Mouse (Mus musculus): ENCODE measurements at regions not wholly inside any gene's neighbourhood (a gene's known extent, or its start where the extent isn't known, plus 50 kb on each side); places are given as distances from the start of the nearest gene placed in this dataset.
A peak's percentile ranks its signal among the peaks of the same experiment; 100 is the strongest.

DNA sequence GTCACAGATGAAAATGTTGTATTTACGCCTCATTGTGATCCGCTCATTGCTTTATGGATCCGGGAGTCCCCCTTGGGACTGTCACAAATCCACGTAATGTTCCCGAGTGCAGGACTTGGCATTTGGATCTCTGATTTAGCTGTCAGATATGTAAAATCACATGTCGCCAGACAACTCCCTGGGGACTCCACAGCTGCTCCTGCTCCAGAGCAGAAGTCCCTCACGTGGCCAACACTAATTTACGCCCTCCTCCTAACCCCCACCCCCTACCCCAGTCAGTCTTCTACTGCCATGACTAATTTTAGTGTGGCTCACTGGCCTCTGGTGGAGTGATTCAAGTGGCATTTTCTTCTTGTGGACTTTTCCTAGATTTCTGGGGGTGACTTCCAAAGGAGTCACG is 348.9 kb downstream of the Cd83 start:
- no peak for DNase-seq (ENCODE audit: inconsistent ontology term)

DNA sequence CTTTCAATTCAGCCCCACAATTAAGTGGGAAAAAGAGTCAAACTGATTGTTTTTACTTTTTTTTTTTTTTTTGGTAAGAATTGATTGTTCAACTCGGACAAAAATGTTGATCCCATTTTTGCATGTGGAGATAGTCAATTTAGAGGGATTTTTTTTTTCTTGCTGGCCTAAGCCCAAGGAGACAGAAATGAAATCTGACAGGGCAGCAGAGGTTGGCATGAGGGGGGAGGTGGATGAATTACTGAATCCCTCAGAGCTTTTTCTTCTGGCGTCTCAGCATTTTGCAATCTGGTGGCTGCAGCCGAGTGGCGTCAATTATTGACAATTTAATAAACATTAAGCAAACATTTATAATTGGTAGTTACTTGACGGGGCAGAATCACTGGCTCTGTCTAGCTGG is 356.6 kb downstream of the Cd83 start:
- DNase-seq (ENCODE audit: inconsistent ontology term) = no peak

DNA sequence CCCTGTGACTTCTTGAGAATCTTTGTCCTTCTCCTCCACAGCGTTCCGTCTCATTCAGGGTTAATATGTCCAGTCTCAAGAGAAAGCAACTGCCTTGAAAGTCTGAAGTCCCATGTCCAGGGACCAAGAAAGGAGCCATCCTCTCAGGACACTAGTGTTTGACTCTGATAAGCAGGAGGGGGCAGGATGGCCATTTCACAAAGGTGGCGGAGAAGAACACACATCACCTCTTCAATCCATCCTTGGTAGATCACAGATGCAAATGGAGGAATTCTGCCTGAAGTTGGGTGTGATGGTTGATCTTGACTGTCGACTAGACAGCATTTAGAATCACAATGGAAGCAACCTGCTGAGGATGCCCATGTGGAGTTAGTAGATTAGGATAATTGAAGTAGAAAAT is 360.9 kb downstream of the Cd83 start:
- DNase-seq (ENCODE audit: inconsistent ontology term) = no peak

DNA sequence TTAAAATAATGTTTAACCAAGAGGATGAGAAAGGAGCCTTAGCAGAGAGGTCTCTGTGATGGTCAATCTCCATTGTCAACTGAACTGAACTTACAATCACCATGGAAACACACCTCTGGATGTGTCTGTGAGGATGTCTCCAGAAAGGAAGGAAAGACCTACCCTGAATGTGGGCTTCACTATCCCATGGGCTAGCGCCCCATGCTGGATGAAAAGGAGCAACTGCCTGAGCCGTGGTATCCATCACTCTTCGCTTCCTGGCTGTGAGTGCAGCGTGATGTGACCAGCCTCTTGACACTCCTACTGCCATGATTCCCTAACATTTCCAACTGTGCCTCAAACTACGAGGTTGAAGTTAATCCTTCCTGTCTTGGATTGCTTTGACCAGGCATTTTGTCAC is 363.3 kb downstream of the Cd83 start:
- DNase-seq (ENCODE audit: inconsistent ontology term) = no peak

DNA sequence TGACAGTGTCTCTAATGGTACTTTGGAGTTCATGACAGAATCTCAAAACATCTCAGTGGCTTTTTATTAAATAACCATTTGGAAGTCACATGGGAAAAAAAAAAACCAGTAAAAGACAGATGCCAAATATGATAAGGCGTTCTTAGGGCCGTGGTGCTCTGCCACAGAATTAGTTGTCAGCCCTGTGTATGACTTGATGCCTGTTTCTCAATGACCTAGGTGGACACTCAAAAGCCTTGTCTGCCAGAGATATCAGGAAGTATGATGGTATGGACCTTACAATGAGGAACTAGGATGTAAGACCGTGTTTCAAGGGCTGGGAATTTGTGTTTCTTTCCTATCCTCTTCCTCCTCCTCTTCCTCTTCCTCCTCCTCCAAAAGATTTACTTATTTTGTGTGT is 364.9 kb downstream of the Cd83 start:
- no peak for DNase-seq (ENCODE audit: inconsistent ontology term)

DNA sequence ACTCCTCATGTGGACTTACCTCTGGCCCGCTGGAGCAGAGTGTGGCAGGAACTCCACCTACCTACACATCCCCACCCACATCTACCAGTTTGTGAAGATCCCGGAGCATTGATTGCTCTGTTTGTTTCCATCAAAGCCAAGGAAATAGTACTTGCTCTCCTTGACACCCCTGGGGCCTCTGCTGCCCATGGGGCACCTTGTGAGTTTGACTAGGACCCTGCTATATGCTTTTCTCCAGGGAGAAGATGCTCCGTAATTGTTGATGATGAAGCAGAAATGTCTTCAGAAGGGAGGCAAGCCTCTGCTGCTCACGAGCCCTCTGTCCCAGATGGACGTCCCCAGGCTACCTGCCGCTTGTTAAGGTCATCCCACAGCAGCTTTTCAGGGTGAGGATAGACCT is 367.0 kb downstream of the Cd83 start:
- DNase-seq (ENCODE audit: inconsistent ontology term) = no peak

DNA sequence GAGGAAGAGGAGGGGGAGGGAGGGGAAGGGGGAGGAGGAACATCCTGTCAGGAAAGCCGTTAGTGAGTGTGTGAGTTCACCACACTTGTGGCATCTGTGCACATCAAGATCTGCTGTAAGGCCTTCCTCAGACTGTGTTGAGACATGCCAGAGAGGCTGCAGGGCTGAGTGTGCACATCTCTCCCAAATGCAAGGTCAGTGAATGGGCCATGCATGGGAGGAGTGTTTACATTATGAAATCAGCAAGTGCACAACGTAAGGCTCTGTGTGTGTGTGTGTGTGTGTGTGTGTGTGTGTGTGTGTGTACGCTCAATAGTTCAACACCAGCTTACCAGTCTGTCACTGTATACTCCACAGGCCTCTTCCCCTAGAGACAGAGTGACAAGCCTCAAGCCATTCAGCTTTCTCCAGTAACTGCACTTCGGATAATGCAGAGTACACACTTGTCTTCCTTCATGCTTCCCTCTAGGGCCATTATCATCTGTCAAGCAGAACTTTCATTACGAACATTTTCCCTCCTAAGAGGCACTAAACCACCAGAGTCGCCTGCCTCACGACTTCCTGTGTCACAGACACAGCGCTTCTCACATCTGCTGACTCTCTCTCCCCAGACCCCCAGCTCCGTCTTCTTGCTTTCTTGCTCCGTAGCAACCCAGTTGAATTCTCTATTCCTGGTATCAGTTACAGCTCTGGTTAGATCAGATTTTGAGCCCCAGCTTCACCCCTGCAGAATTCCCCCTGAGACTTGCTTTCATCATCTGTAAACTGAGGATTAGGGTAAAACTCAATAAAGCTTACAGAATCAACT is 368.4 kb downstream of the Cd83 start:
- no peak for DNase-seq (ENCODE audit: inconsistent ontology term)

DNA sequence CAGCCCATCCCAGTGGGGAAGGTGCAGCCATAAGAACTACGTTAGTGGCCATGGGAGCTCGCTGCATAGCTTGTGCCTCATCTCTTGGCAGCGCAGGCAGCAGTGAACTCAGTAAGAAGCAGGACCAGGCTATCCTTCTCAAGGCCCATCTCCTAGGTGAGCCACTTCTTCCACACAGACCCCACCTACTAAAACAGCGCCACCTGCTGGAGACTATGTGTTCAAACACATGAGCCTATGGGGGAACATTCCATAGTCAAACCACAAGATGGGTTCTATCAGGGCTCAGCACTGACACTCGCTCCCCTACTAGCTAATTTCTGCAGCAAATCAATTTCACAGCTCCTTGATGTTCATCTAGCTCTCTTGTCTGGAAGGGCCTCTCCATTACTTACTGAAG is 369.2 kb downstream of the Cd83 start:
- DNase-seq (ENCODE audit: inconsistent ontology term) = no peak

DNA sequence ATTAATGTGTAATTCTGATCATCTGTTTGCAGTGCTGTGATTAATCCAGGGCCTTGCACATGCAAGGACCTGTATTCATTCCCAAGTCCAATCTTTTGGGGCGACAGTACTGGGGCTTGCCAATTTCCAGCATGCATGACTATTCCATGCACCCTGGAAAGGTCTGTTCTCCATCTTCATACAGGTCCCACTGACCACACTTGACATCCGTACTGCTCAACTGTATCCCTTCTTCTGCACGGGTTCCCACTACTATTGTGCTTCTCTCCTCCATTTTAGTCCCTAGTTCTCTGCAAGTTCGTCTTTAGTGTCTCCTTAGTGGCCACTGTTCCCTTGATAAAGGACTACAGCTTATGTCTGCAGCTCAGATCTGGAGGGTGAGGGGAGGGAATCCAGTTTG is 371.4 kb downstream of the Cd83 start:
- no peak for DNase-seq (ENCODE audit: inconsistent ontology term)

DNA sequence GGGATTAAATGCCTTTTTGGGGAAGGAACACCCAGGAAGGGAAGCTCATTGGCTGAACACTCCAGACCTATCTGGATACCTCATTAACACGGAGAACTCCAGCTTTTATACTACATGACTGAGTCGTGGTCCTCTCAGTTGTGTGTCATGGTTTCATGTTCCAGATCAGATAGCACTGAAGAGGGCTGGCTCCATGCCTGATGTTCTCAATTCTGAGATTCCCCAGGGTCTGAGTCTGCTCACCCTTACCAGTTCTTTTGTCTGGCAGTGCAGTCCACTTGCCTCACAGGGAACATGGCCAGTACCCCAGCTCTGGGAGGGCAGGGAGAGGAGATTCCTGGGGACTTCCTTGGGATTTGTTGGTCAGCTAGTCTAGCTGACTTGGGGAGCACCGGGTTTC is 372.0 kb downstream of the Cd83 start:
- DNase-seq (ENCODE audit: inconsistent ontology term) = no peak

DNA sequence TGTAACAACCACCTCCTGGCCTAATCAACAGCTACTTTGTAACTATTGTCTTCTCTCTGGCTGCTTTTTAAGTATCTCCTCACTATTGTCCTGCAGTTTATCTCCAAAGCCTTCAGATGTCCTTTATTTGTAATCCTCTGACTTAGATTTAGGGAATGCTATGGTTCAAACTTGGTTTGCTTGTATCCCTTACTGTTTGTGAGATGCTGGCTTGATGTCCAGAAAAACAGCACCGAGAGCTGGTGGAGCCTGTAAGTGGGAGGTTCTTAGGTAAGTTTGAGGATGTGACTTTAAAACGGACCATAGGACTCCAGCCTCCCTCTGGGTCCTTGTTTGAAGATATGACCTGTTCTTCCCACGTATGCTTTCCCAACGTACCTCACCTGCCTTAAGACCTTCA is 372.7 kb downstream of the Cd83 start:
- DNase-seq (ENCODE audit: inconsistent ontology term) = no peak

DNA sequence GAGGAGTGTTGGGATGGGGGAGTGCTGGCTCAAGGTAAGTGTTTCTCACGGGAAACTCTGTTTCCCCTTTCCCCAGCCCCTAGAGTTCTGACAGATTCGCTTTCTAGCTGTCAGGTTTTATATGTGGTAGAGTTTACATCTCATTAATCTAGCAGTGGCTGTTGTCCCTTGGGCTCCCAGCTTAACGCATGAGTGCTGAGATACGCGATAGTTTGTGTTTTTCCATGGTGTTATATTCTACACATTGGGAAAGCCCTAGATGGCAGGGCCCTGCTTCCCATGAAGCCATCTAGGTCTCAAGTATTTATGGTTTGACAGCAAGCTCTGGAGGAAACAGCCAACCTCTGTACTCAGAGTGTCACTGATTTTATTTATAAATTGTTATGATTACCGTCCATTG is 373.8 kb downstream of the Cd83 start:
- DNase-seq (ENCODE audit: inconsistent ontology term) = no peak

DNA sequence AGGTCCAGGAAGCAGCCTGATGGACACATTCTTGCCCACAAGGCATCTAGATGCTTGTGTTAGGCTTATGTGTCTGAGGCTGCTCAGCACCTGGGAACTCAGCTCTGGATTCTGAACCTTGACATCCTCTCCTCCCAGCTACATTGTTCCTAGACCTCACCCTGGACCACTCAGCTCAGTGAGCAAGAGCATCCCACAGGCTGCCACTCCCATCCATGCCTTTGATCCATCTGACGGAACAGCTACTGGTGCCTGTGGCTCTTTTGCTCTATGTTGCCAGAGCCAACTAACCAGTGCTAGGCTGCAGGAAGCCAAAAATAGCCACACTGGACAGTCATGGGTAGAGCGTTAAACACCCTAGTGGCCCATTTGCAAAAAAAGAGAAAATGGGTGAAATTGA is 374.8 kb downstream of the Cd83 start:
- DNase-seq (ENCODE audit: inconsistent ontology term) = no peak

DNA sequence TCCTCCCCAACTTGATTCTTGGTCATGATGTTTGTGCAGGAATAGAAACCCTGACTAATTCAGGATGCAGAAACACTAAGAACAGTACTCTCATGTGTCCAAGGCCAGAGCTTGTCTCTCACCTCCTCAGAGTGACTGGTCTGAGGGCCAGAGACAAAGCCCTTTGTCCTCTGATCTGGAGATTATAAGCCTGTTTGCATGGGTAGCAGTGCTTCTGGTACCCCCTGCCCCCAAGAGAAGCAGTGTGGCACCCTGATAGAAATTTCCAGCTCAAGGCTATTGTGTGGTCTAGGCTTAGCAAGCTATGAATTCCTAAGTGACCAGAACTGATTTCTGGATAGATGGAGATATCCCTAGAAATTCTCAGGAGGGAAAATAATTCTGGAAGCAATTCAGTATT is 380.2 kb downstream of the Cd83 start:
- DNase-seq (ENCODE audit: inconsistent ontology term) = no peak

DNA sequence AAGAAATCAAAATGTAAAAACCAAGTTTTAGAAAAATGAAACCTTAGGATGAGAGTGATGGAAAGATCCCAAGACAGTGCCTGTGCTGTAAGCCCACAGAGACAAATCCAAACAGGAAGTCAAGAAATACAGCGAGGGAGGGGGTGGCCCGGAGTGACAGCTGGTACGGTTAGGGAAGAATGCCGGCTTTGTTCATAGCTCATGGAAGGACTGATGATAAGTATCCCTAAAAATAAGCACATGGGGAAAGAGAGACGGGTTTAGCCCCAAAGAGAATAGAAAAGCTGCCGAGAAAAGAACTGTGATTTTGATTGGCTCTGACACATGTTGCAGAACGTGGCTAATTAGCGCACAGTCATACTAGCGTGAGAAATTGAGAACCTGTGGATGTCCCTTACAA is 382.6 kb downstream of the Cd83 start:
- peak; percentile 70 for DNase-seq (ENCODE audit: inconsistent ontology term)

DNA sequence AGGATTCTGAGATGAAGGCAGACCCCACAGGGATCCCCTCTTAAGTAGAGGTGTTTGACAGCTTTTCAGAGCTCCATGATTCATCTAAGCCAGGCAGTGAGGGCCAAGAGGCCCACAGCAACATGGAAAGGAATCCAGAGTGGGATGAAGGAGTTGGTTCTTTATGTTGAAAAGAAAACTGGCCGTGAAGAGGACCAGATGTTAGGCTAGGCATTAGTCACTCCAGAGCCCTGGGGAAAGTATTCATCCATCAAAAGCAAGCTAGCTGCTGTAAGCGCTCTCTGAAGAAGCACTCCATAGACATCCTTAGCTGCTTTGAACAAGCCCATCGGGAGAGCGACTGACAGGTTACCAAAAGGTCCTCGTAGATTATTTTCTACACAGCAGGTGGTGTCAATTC is 383.6 kb downstream of the Cd83 start:
- DNase-seq (ENCODE audit: inconsistent ontology term) = no peak

DNA sequence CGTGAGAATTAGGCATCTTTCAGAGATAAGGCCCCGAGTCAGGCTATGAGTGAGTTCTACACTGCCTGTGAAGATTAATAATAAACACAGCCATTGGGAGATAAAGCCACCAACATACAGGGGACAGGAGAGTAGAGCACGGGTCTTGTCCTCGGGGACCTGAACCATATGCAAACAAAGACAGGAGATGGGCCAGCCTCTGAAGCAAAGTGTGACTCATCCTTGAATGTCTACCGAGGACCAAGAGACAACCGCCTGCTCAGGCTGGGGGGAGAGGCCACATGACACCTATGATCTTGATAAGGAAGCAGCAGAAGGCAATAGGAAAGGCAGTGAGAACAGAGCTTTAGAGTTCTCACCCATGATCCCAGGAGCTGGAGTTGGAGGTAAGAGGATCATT is 387.1 kb downstream of the Cd83 start:
- DNase-seq (ENCODE audit: inconsistent ontology term) = no peak

DNA sequence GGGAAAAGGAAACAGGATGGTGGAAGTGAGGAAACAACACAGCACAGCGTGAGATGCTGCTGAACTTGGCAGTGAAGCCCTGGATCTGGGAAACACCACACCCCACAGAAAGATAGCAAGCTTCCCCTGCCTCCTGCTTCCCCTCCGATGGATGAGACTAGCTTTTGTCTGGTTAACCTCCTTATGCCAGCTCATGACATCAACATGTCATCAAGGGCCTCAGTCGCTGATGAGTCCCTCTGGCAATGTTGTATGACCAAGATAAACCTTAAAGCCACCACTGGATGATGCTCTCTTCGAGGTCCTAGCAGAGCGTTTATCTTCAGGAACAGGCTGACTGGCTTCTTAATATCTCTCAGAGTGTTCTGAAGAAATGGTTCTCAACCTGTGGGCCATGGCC is 388.1 kb downstream of the Cd83 start:
- no peak for DNase-seq (ENCODE audit: inconsistent ontology term)

DNA sequence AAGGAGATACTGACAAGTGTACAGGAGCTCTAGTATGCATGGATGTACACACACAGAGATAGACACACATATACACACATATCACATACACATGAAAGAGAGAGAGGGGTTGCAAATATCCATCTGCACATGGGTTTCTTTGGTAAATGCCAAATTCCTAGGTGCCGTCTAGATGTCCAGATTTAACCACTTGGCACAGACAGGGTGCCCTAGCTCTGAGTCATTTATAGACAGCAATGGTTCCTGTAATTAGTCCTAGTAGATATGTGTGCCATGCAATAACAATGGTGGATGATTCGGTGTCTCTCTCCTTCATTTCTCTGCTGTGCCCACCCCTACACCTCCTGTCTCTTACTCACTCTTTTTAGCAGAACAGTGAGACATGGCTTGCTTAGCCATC is 389.7 kb downstream of the Cd83 start:
- DNase-seq (ENCODE audit: inconsistent ontology term) = peak; percentile 56

DNA sequence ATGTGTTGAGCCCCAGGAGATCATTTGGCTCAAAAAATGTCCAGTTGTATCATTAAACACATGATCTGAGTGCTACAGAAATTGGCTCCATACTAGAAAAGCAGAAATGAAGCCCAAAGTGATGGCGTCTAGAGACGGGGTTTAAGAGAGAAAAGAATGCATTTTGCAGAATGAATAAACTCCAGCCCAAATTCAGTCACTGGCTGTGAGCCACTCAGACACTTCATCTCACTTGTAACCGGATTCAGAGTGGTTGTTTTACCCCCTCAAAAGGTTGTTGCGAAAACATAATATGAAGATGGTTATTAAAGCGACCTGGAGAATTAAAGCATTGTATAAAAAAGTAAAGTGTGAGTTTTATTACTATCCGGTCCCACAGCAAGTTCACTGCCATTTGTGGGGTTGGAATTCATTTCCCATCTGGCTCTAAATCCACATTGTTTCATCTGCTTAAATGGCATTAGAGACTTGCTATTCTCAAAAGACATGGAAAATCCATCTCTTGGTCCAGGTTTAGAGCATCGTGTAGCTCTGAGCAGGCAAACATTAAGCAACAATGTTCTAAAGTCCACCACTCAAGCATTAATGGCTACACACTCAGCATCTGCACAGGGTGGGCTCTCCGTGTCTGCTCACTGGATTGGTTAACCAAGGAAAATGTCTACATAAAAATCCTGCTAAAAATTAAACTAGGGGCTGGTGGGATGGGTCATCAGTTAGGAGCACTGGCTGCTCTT is 390.9 kb downstream of the Cd83 start:
- no peak for DNase-seq (ENCODE audit: inconsistent ontology term)

DNA sequence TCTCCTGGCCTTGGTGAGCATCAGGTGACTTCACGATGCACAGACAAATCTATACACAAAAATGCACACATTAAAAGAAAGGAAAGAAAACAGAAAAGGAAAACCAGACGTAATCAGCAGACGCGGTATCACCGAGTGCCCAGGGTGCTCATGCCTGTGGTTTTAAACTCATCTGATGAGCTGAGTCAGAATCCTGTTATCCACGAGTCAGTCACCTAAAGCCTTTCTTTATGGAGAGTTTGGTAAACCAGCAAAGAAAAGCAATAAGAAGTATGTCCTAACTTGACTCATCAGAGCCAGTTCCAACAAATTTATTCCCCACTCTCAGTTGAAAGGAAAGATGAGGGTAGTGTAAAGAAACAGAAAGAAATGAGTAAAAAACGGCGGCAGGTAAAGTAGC is 391.5 kb downstream of the Cd83 start:
- DNase-seq (ENCODE audit: inconsistent ontology term) = peak; percentile 52

DNA sequence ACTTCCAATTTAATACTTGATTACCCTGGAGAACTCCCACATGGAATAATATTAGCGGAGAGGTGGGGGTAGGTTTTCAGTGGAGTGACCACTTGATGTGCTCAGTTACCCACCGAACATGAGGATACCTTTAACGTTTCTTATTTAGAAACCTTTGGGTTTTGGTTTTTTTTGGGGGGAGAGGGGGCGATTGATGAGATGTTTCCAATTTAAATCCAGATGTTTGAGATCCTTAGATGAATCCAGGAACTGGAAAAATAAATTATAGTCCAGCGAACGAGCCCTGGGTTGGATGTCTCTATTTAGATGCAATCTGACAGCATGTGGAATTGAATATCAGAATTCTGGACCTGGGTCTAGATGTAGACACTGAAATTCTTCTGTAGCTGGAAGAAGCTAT is 393.4 kb downstream of the Cd83 start:
- no peak for DNase-seq (ENCODE audit: inconsistent ontology term)

DNA sequence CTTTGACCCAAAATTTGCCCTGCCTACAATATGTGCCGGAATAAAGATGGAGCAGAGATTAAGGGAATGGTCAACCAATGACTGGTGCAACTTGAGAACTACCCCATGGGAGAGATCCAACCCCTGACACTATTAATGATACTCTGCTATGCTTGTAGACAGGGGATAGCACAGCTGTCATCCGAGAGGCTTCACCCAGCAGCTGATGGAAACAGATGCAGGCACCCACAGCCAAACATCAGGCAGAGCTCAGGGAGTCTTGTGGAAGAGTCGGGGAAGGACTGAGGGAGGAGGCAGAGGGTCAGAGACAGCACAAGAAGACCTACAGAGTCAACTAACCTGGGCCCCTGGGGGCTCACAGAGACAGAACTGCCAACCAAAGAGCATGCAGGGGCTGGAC is 395.8 kb downstream of the Cd83 start:
- no peak for DNase-seq (ENCODE audit: inconsistent ontology term)

Measured in Muller cell, postnatal 12 days (primary cell).